Mouse (Mus musculus) 416B (cell line): ENCODE results near the gene Aifm2.

Experiments used
- DNase-seq: peaks from one replicate; pipeline ENCODE4 v3.0.0; 2011; ENCODE audit warnings: low read depth

Aifm2 gene

DNA sequence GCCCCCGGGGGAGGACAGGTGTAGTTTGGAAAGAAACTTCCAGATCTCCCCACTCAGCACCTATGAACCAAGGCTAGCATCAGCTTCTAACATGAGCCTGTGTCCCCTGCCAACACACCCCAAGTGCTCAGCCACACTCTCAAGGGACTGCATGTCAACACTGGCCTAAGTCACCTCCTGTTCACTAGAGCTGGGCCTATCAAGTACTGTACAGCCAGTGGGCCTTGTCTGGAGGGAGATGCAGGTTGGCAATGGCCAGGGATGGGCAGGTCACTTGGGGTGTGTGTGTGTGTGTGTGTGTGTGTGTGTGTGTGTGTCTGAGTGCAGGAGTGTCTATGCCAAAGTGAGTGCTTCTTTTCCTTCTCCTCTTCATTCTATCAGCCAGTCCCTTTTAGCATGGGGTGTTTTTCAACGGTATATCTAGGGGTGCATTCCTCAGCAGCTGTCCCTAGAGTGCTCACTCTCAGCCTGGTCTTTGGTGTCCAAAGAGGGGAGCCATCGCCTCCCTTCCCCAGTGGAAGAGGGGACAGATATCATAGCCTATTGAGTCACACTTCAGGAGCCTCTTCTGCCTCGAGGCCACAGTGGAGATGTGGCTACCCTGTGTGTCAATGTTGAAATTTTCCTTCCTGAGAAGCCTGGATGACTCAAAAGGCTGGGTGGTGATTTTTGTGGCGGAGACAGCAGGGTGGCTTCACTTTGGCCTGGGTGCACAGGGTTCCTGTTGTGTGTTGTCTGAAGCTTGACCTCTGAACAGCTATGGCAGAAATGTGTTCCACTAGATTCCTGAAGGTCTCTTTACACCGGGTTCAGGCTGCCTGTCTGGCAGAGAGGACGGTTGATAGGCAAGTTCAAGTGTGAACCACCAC is 1.2 kb downstream of the Aifm2 start:
- peak; percentile 82 for DNase-seq

- DNase-seq: no peak
Observed at GRCm38 (mm10) chr10:61717406-61718296, 2.6 kb downstream of the Aifm2 start.

GRCm38 (mm10) chr10:61720331-61720730 is 5.3 kb downstream of the Aifm2 start:
- DNase-seq: no peak

- DNase-seq: peak; percentile 23
Observed at GRCm38 (mm10) chr10:61722215-61722614, 7.2 kb downstream of the Aifm2 start.

DNA sequence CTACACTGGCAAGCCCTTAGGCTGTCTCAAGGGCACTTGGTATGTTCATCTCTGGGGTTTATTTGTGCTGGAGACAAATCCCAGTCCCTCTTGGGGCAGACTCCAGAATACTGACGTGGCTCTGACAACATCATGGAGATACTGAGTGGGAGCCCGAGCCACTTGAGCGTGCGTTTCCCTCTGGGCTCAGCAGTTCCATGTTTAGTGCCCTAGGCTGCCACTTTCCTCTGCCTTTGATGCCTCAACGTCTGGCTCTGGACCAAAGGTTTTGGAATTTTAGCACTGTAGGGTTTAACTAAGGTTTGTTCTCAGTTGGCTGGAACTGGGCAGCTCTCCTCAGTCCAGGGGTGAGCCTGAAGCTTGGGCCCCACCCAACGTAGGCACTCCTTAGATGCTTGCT is 8.2 kb downstream of the Aifm2 start:
- DNase-seq: no peak

DNA sequence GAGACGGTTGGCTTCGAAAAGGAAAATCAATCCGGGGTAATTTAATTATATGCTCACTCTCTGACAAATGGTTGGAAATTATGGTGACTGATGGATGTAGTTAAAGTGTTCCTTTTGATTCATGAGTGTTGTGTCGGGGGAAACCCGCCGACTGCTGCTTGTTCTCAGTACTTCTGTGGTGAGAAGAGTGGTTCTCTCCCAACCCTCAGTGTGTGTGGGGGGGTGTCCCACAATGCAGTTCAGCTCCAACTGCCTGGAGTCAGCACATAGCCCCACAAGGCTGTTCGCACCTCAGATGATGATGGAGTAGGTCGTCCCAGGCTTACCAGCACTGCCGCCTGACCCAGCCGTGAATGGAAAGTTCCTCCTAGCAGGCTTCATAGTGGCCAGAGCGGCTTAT is 14.1 kb downstream of the Aifm2 start:
- no peak for DNase-seq

- DNase-seq: no peak
Observed at GRCm38 (mm10) chr10:61730171-61730570, 15.1 kb downstream of the Aifm2 start.

- DNase-seq: peak; percentile 55
Observed at GRCm38 (mm10) chr10:61734377-61734776, 19.3 kb downstream of the Aifm2 start.

DNA sequence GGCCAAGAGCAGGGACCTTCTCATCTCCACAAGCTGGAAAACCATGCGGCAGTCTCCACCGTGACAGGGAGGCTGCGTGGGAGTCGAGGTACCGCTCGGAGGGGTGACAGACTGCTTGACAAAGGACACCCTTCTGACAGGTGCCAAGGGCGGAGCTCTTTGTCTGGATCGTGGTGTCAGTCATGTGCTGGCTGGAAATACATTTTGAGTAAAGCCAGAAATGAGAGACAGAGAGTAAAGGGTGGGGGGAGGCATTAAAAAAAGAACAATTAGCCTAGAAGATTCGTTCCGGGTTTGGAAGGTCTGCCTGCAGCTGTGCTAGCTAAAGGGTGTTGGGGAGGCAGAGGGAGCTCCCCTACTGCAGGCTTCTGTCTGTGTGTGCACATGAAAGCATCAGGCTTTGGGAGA is 21.6 kb downstream of the Aifm2 start:
- no peak for DNase-seq

- no peak for DNase-seq
Observed at GRCm38 (mm10) chr10:61737537-61737936, 22.5 kb downstream of the Aifm2 start.

DNA sequence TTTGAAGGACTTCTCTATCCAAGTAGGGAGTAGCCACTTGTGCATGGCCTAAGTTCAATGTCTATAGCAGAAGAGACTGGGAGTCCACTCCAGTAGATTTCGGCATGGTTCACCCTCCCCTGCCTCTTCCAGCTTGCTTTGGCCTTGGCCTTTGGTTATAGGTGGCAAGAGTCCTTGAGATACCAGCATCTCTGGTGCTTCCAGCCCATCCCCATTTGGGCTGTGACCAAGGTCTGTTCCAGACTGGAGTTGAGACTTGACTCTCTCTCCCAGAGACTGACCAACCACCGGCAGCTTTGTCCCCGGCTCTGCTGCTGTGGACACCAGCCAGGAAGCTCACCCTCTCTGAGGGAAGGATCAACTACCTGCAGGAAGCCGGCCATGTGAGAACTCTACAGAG is 23.1 kb downstream of the Aifm2 start:
- no peak for DNase-seq

GRCm38 (mm10) chr10:61741306-61741705 is 26.2 kb downstream of the Aifm2 start:
- DNase-seq: no peak

- DNase-seq: no peak
Observed at GRCm38 (mm10) chr10:61741873-61742272, 26.8 kb downstream of the Aifm2 start.

GRCm38 (mm10) chr10:61742336-61742735 is 27.3 kb downstream of the Aifm2 start:
- DNase-seq: no peak

- DNase-seq: peak; percentile 55
Observed at GRCm38 (mm10) chr10:61745133-61745532, 30.1 kb downstream of the Aifm2 start.

DNA sequence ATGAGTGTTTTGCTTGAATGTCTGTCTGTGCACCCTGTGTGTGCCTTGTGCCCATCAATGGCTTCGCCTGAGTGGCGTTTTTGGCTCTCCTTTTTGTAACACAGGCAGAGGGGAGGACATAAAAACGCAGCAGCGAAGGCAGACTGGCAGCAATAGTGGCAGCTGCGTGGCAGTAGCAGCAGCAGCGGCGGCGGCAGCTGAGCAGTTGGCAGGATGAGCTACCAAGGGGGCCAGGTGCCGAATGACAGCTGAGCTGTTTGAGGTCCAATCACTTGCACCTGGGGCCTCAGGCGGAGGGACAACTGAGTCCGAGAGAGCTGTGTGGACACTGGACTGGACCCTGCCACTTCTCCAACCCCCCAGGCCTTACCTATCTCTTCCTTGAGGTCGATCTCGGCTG is 32.2 kb downstream of the Aifm2 start:
- DNase-seq: no peak

- no peak for DNase-seq
Observed at GRCm38 (mm10) chr10:61750014-61750413, 35.0 kb downstream of the Aifm2 start.

DNA sequence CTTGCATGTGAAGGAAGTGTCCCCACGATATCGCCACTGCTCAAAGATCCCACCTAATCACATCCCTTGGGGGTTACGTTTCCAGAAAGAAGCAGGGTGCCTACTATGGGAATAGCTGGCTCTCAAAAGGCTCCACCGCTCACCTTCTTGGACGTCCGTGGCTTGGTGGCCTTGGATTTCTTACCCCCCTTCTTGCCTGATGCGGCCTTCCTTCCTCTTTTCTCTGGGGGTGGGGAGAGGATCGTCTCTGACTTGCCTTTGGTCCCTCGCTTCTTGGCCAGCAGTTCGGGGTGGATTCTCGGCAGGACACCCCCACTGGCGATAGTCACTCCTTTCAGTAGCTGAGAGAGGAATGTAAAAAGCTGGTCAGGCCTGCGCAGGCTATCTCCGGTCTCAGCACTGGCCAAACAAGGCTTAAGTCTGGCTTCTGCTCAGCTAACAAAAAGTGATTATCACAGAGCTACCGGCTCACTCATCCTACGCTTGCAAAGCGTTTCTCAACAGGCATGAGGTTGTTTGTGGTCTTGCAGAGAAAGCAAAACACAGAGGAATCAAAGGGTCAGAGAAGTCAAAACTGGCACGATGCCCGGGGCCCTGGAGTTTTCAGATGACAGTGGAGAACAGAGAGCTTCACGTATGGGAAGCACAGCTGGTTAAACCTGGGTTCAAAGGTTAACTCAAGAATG is 36.6 kb downstream of the Aifm2 start:
- peak; percentile 90 for DNase-seq

- DNase-seq: no peak
Observed at GRCm38 (mm10) chr10:61753071-61753470, 38.0 kb downstream of the Aifm2 start.

DNA sequence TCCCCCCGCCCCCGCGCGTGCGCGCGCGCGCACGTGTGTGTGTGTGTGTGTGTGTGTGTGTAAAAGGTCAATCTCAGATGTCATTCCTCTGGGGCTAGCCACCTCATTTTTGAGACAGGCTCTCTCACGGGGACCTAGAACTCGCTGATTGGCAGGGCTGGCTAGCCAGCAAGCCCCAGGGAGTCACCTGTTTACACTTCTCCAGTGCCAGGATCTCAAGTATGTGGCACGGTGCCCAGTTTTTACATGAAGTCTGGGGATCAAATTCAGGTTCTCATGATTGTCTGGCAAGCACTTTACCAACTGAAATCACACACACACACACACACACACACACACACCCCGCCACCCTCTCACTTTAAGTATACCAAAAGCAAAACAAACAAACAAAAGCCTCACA is 42.0 kb downstream of the Aifm2 start:
- no peak for DNase-seq

GRCm38 (mm10) chr10:61758904-61759303 is 43.8 kb downstream of the Aifm2 start:
- DNase-seq: no peak

DNA sequence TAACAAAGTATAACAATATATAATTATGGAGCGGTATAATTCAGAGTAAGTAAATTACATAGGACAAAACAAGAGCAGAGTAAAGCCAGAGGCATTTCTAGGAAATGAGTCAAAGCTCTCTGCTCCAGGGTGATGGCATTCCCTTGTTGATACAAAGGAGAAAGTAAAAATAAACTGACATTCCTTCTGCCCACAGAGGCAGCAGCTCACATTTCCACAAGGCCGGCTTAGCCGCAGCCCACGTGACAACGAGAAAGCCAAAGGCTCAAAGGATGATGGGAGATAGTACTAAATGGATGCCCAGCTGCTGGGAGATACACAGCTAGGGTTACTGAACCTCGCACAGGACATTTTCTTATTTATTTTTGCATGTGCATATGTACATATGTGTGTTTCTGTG is 44.8 kb downstream of the Aifm2 start:
- DNase-seq: no peak
